Mouse (Mus musculus): ENCODE results near the gene A830018L16Rik. TPM values are rescaled to one million over a fixed set of nuclear protein-coding genes. Genes with fewer than 3 reads are reported as not detected.
"Not testable (repeated sequence)": the region's sequence is repeated elsewhere in the genome, so short reads cannot be mapped to it uniquely, and the experiment has no call there.

A830018L16Rik gene
- polyA plus RNA-seq, 1 experiment = not detected

- Histone ChIP-seq H3K9me3 (ENCODE audit: control insufficient read depth, low read length) (no peaks in the 10 kb centered on the region), H3K27me3 (ENCODE audit: control insufficient read depth) (no peaks in the 10 kb centered on the region), H3K4me3 (replicated peaks) (no peak overlapping the region), H3K4me1 (ENCODE audit: control insufficient read depth) (no peaks in the 10 kb centered on the region), H3K36me3 (ENCODE audit: control insufficient read depth) (no peaks in the 10 kb centered on the region)
- TF ChIP-seq TAL1 (IDR thresholded peaks at IDR 0.05; ENCODE audit: low read length) = no peak
- TF ChIP-seq GATA1 (IDR thresholded peaks at IDR 0.05; ENCODE audit: low read length) = no peak
Observed at GRCm38 (mm10) chr1:11458353-11458752, 44.4 kb downstream of the A830018L16Rik start.

GRCm38 (mm10) chr1:11466325-11466724, 52.4 kb downstream of the A830018L16Rik start:
- TF ChIP-seq TAL1 (IDR thresholded peaks at IDR 0.05; ENCODE audit: low read length) (no peak), GATA1 (IDR thresholded peaks at IDR 0.05; ENCODE audit: low read length) (no peak)
- Histone ChIP-seq H3K27me3 (ENCODE audit: control insufficient read depth) (no peaks in the 10 kb centered on the region), H3K9me3 (ENCODE audit: control insufficient read depth, low read length) (no peaks in the 10 kb centered on the region), H3K36me3 (ENCODE audit: control insufficient read depth) (no peaks in the 10 kb centered on the region), H3K4me1 (ENCODE audit: control insufficient read depth) (no peaks in the 10 kb centered on the region), H3K4me3 (replicated peaks) (no peak overlapping the region)

- Histone ChIP-seq H3K9me3 (ENCODE audit: control insufficient read depth, low read length) (no peaks in the 10 kb centered on the region), H3K4me1 (ENCODE audit: control insufficient read depth) (no peaks in the 10 kb centered on the region), H3K36me3 (ENCODE audit: control insufficient read depth) (no peaks in the 10 kb centered on the region), H3K27me3 (ENCODE audit: control insufficient read depth) (no peaks in the 10 kb centered on the region), H3K4me3 (replicated peaks) (no peak overlapping the region)
- TF ChIP-seq TAL1 (IDR thresholded peaks at IDR 0.05; ENCODE audit: low read length) (no peak), GATA1 (IDR thresholded peaks at IDR 0.05; ENCODE audit: low read length) (no peak)
Observed at GRCm38 (mm10) chr1:11467065-11467643, 53.2 kb downstream of the A830018L16Rik start.

GRCm38 (mm10) chr1:11492936-11493335, 79.0 kb downstream of the A830018L16Rik start:
- no peaks in the 10 kb centered on the region for H3K36me3 ChIP-seq (ENCODE audit: control insufficient read depth)
- peaks cover under 1% of the 10 kb centered on the region for H3K9me3 ChIP-seq (ENCODE audit: control insufficient read depth, low read length)
- TF ChIP-seq TAL1 (IDR thresholded peaks at IDR 0.05; ENCODE audit: low read length) (no peak), GATA1 (IDR thresholded peaks at IDR 0.05; ENCODE audit: low read length) (no peak)
- no peaks in the 10 kb centered on the region for H3K4me1 ChIP-seq (ENCODE audit: control insufficient read depth)
- H3K27me3 ChIP-seq (ENCODE audit: control insufficient read depth) = no peaks in the 10 kb centered on the region
- H3K4me3 ChIP-seq (replicated peaks) = no peak overlapping the region

GRCm38 (mm10) chr1:11501556-11501955, 87.7 kb downstream of the A830018L16Rik start:
- no peak for TF ChIP-seq TAL1 (IDR thresholded peaks at IDR 0.05; ENCODE audit: low read length)
- TF ChIP-seq GATA1 (IDR thresholded peaks at IDR 0.05; ENCODE audit: low read length) = no peak
- no peaks in the 10 kb centered on the region for H3K4me1 ChIP-seq (ENCODE audit: control insufficient read depth)
- H3K4me3 ChIP-seq (replicated peaks) = no peak overlapping the region
- H3K9me3 ChIP-seq (ENCODE audit: control insufficient read depth, low read length) = no peaks in the 10 kb centered on the region
- no peaks in the 10 kb centered on the region for H3K27me3 ChIP-seq (ENCODE audit: control insufficient read depth)
- H3K36me3 ChIP-seq (ENCODE audit: control insufficient read depth) = no peaks in the 10 kb centered on the region

GRCm38 (mm10) chr1:11549810-11550209, 135.9 kb downstream of the A830018L16Rik start:
- not testable (repeated sequence) for H3K27me3 ChIP-seq (ENCODE audit: control insufficient read depth); H3K9me3 ChIP-seq (ENCODE audit: control insufficient read depth, low read length); H3K4me1 ChIP-seq (ENCODE audit: control insufficient read depth); H3K36me3 ChIP-seq (ENCODE audit: control insufficient read depth); H3K4me3 ChIP-seq (replicated peaks)

- Histone ChIP-seq H3K4me3 (replicated peaks) (no peak overlapping the region), H3K27me3 (ENCODE audit: control insufficient read depth) (no peaks in the 10 kb centered on the region), H3K4me1 (ENCODE audit: control insufficient read depth) (no peaks in the 10 kb centered on the region), H3K9me3 (ENCODE audit: control insufficient read depth, low read length) (no peaks in the 10 kb centered on the region), H3K36me3 (ENCODE audit: control insufficient read depth) (no peaks in the 10 kb centered on the region)
- TF ChIP-seq TAL1 (IDR thresholded peaks at IDR 0.05; ENCODE audit: low read length) (no peak), GATA1 (IDR thresholded peaks at IDR 0.05; ENCODE audit: low read length) (no peak)
Observed at GRCm38 (mm10) chr1:11565309-11565708, 151.4 kb downstream of the A830018L16Rik start.

GRCm38 (mm10) chr1:11566730-11567129, 152.8 kb downstream of the A830018L16Rik start:
- Histone ChIP-seq H3K36me3 (ENCODE audit: control insufficient read depth) (no peaks in the 10 kb centered on the region), H3K27me3 (ENCODE audit: control insufficient read depth) (no peaks in the 10 kb centered on the region), H3K9me3 (ENCODE audit: control insufficient read depth, low read length) (no peaks in the 10 kb centered on the region), H3K4me3 (replicated peaks) (no peak overlapping the region), H3K4me1 (ENCODE audit: control insufficient read depth) (no peaks in the 10 kb centered on the region)
- TF ChIP-seq TAL1 (IDR thresholded peaks at IDR 0.05; ENCODE audit: low read length) = no peak

- Histone ChIP-seq H3K9me3 (ENCODE audit: control insufficient read depth, low read length) (no peaks in the 10 kb centered on the region), H3K36me3 (ENCODE audit: control insufficient read depth) (no peaks in the 10 kb centered on the region), H3K4me3 (replicated peaks) (no peak overlapping the region), H3K4me1 (ENCODE audit: control insufficient read depth) (no peaks in the 10 kb centered on the region), H3K27me3 (ENCODE audit: control insufficient read depth) (no peaks in the 10 kb centered on the region)
- no peak for TF ChIP-seq TAL1 (IDR thresholded peaks at IDR 0.05; ENCODE audit: low read length)
- no peak for TF ChIP-seq GATA1 (IDR thresholded peaks at IDR 0.05; ENCODE audit: low read length)
Observed at GRCm38 (mm10) chr1:11567300-11567885, 153.5 kb downstream of the A830018L16Rik start.

- TF ChIP-seq GATA1 (IDR thresholded peaks at IDR 0.05; ENCODE audit: low read length) (no peak), TAL1 (IDR thresholded peaks at IDR 0.05; ENCODE audit: low read length) (no peak)
- Histone ChIP-seq H3K9me3 (ENCODE audit: control insufficient read depth, low read length) (no peaks in the 10 kb centered on the region), H3K4me3 (replicated peaks) (no peak overlapping the region), H3K36me3 (ENCODE audit: control insufficient read depth) (no peaks in the 10 kb centered on the region), H3K4me1 (ENCODE audit: control insufficient read depth) (no peaks in the 10 kb centered on the region), H3K27me3 (ENCODE audit: control insufficient read depth) (no peaks in the 10 kb centered on the region)
Observed at GRCm38 (mm10) chr1:11570274-11570673, 156.4 kb downstream of the A830018L16Rik start.
